Mouse (Mus musculus) cerebellum, adult 2 months (tissue): ENCODE measurements around the gene Nosip.

Source experiments
- CTCF ChIP-seq: fragments of 200-500 bp; IDR thresholded peaks from 2 replicates; pipeline ENCODE4 v1.5.1; 2011; ENCODE audit warnings: low read depth, mild to moderate bottlenecking, control low read depth, low read length, moderate library complexity, borderline replicate concordance; ENCODE audit not compliant: insufficient read depth
- POLR2A ChIP-seq: fragments of 200-500 bp; IDR thresholded peaks from 2 replicates; pipeline ENCODE4 v1.6.1; 2011; ENCODE audit warnings: low read length, control low read depth, borderline replicate concordance; ENCODE audit not compliant: insufficient read depth

DNA sequence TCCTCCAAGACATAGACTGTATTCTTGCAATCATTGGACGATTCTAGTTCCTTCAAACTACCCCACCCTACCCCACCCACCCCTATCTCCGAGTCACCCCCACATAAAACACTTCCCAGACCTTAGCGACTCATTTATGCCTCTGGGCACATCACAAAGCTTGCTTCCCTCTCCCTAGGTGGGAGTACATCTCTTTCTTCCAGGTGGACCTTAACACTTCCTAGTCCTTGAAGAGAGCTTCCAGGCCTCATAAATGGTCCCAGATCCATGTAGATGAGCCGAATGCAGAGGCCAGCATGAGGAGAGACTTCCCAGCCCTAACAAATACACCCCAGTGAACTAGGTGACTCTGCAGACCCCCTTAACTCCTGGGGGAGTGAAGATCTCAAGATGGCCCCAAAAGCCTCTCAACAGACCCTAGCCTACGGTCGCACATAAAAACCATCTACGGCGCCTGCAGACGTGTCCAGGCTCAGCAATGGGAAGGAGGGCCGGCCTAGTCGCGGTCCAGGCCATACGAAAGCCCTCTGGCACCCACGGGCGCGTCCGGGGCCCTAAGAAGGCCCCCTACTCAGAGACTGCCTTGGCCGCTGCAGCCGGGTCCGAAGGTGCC is 46.8 kb upstream of the Nosip start:
- TF ChIP-seq CTCF (no peak), POLR2A (no peak)
